Mouse (Mus musculus) heart, postnatal 0 days (tissue): ENCODE data around the gene Ppp1r15a.

Experiments
- CTCF ChIP-seq: IDR thresholded peaks from 2 replicates; pipeline ENCODE4 v1.5.1; 2016; ENCODE audit warnings: antibody characterized with exemption, control low read depth, low read depth
- EP300 ChIP-seq: IDR thresholded peaks from 2 replicates; pipeline ENCODE4 v1.6.1; 2016; ENCODE audit warnings: antibody characterized with exemption, low read depth

DNA sequence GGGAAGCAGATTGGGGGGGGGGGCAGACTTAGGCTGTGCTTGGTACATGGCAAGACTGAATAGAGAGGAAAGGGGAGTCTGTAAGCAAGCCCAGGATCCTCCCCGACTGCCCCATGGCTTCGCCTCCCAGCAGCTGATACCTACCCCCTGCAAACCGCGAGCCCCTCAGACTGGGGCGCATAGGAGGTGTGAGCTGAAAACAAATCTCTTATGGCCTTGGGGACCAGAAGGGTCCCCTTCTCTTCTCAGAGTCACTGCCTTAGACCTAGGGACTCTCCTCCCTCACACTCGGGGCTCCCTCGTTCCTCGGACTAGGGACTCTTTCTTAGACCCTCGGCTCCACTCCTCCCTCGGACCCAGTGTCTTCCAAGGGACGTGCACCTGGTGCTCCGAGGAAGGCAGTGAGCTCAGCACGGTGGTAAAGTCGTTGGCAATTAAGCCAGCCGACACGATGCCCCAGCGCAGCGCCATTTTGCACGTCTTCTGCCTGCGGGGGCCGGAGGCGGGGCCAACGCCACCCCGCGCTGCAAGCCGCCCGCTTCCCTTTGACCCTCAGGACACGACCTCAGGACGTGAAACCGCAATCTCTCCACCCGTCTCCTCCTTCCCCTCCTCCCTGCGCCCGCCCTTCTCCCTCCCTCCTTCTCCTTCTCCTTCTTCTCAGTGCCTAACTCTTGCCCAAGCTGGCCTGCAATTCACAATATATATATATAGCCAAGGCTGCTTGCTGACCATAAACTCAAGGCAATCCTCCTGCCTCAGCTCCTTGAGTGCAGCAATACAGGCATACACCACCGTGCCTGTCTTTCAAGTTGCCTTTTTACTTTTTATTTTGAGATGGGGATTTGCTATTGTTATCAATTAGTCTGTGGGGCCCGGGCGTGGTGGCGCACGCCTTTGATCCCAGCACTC lies 37.5 kb downstream of the Ppp1r15a start, which contains the start of gene Dhdh:
- no peak for TF ChIP-seq CTCF
- no peak for TF ChIP-seq EP300
